Mouse (Mus musculus): ENCODE results near the gene Med21. TPM values are rescaled to one million over a fixed set of nuclear protein-coding genes. Genes with fewer than 3 reads are reported as not detected.

Med21 gene
- polyA plus RNA-seq, 1 experiment: 59.9 TPM

DNA sequence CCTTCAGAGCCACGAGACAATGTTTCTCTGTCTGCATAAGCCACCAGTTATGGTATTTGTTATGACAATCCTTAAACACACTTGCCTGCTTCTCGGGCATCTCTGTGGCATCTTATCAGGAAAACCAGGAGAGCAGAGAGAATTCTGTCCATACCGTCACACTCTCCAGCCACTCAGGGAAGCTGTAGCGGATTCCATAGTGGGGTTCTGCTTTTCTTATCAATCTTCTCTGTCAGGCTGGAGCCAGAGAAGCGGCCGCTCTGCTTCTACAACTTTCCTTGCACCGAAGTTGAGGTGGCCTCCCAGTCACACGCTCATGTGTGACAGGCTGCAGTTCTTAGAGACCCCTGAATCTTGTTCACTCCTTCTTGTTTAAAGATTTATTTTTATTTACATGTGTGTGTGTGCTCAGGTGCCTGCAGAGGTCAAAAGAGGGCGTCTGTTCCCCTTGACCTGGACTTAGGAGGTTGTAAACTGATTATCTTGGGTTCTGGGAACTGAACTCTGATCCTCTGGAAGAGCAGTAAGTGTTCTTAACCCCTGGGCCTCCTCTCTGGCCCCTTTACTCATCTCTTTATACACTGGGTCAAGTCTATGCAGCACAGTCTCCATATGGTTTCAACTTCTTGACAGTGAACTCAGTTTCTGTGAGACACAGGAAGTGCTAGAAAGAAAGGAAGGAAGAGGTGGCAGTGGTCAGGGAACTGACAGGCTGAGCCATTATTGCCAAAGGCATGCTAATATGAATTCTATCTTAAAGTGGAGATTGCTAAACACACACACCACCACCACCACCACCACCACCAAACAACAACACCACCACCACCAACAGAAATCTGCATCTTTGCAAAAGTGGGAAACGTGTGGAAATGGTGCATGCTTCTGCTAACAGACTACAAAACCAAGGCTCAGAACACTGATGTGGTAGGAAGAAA lies 36.1 kb downstream of the Med21 start:
- Histone ChIP-seq H3K36me3 (ENCODE audit: control insufficient read depth, insufficient read depth, low read length) (no peaks in the 10 kb centered on the region), H3K4me1 (ENCODE audit: control insufficient read depth, insufficient read depth, low read length) (no peaks in the 10 kb centered on the region), H3K27ac (ENCODE audit: insufficient read depth, low read depth, low read length) (no peak overlapping the region), H3K4me3 (ENCODE audit: insufficient read depth, low read depth, low read length) (no peak overlapping the region), H3K27me3 (replicated peaks; ENCODE audit: control insufficient read depth, insufficient read depth, low read length) (no peaks in the 10 kb centered on the region; the same call in 1 of the 2 replicates)
- no peak for DNase-seq
- 72% methylated on average over 10 of the region's 10 CpGs for WGBS
- TF ChIP-seq POLR2A (IDR thresholded peaks at IDR 0.05; ENCODE audit: low read depth, low read length) (no peak), CTCF (conservative IDR thresholded peaks at IDR 0.05; ENCODE audit: insufficient read depth, insufficient read length, low read depth, low read length) (no peak)

DNA sequence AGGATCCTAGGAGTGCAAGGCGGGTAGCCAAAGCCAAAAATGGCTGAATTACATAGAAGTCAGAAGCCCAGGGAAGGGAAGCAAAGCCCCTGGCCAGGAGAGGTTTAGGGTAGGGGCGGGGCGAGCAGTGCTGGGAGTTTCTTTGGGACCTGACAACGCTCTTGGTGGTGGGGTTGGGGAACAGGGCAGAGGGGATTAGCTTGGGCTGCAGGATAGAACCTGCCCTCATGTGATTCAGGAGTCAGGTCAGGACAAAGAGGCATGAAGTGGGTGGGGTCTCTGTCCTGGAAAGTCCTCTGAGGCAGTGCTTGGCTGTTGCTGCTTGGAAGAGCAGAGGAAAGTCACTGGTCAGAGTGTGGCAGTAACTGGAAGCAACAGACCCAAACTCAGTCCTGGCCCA lies 41.5 kb downstream of the Med21 start:
- no peaks in the 10 kb centered on the region for H3K36me3 ChIP-seq (ENCODE audit: control insufficient read depth, insufficient read depth, low read length)
- no peaks in the 10 kb centered on the region for H3K4me1 ChIP-seq (ENCODE audit: control insufficient read depth, insufficient read depth, low read length)
- WGBS: 88% methylated on average over 4 of the region's 4 CpGs
- no peaks in the 10 kb centered on the region for H3K27me3 ChIP-seq (replicated peaks; ENCODE audit: control insufficient read depth, insufficient read depth, low read length)
- H3K4me3 ChIP-seq (ENCODE audit: insufficient read depth, low read depth, low read length): no peak overlapping the region
- H3K27ac ChIP-seq (ENCODE audit: insufficient read depth, low read depth, low read length): no peak overlapping the region
- no peak for TF ChIP-seq CTCF (conservative IDR thresholded peaks at IDR 0.05; ENCODE audit: insufficient read depth, insufficient read length, low read depth, low read length)
- no peak for TF ChIP-seq POLR2A (IDR thresholded peaks at IDR 0.05; ENCODE audit: low read depth, low read length)
- DNase-seq: no peak

DNA sequence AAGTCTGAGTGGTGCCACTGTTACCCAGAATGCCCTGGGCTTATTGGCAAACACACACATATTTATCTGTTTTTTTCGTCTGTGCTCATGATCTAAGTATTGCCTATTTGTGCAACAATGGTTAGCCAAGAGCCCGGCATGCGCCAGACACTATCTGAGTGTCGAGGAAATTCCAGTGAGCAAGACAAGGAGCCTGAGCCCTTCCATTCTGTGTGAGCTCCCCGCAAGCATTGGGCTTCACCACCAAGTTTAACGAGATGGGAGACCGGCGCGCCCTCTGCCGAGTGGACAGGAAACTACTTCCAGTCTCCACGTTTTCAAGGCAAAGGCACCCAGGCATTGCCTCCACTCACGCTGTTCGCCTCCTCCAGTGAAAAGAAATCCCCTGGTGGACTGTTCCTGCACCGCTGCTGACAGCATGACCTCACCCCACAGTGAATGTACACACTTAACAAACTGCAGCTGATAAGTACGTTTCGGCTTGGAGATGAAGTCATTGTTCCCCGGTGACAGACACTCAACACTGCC lies 43.5 kb downstream of the Med21 start:
- peak; percentile 34 for DNase-seq
- Histone ChIP-seq H3K27me3 (replicated peaks; ENCODE audit: control insufficient read depth, insufficient read depth, low read length) (no peaks in the 10 kb centered on the region), H3K27ac (ENCODE audit: insufficient read depth, low read depth, low read length) (no peak overlapping the region), H3K36me3 (ENCODE audit: control insufficient read depth, insufficient read depth, low read length) (no peaks in the 10 kb centered on the region), H3K4me3 (ENCODE audit: insufficient read depth, low read depth, low read length) (no peak overlapping the region), H3K4me1 (ENCODE audit: control insufficient read depth, insufficient read depth, low read length) (no peaks in the 10 kb centered on the region)
- 77% methylated on average over 17 of the region's 17 CpGs for WGBS
- peak; percentile 29; the same call in 1 of the 2 replicates for TF ChIP-seq CTCF (conservative IDR thresholded peaks at IDR 0.05; ENCODE audit: insufficient read depth, insufficient read length, low read depth, low read length)
- no peak for TF ChIP-seq POLR2A (IDR thresholded peaks at IDR 0.05; ENCODE audit: low read depth, low read length)

DNA sequence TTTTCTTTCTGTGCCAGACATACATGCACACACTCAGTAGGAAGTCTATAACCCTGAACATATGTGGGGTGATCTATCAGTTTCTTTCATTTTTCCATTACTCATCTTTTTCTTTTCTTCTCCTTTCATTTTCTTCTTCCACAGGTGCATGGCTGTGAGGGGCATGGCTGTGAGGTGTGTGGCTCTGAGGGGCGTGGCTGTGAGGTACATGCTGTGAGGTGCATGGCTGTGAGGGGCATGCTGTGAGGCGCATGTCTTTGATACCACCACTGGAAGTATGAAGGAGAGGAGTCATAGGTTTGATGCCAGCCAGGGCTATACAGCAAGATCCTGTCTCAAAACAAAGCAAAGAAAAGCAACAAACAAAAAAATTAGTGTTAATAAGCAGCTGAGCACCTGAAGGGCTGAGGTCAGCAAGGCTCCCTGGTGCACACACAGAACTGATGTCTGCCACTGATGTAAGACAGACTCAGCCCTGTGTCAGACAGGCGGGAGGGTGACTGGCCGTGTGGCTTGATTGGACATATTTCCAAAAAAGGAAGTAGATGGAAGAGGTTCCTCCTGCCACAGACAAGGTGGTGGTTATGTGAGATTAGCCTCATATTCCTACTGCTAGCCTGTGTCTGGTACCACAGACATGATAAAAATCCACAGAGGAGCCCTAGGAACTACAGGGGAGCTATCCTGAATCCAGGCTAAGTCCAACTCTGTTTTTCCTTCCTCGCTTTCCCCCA lies 44.3 kb downstream of the Med21 start:
- Histone ChIP-seq H3K4me3 (ENCODE audit: insufficient read depth, low read depth, low read length) (no peak overlapping the region), H3K27ac (ENCODE audit: insufficient read depth, low read depth, low read length) (no peak overlapping the region)
- TF ChIP-seq POLR2A (IDR thresholded peaks at IDR 0.05; ENCODE audit: low read depth, low read length): no peak
- no peak for TF ChIP-seq CTCF (conservative IDR thresholded peaks at IDR 0.05; ENCODE audit: insufficient read depth, insufficient read length, low read depth, low read length)

DNA sequence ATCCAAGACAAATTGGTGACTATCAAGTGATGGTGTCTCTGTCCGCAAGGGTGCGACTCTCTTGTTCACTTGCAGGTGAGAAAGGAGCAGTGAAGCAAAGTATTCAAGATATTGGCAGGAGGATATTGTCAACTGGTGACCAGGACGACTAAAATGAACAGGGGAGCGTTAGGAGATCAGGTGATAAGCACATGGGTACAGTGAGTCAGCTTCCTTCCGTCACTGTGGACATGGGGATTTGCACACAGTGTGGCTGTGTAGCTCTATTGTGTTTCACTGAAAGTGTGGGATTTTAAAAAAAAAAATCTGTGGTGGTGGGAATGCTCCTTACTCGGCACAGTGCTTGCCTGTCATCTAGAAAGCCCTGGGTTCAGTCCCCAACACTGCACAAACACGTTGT lies 45.7 kb downstream of the Med21 start:
- Histone ChIP-seq H3K36me3 (ENCODE audit: control insufficient read depth, insufficient read depth, low read length) (no peaks in the 10 kb centered on the region), H3K27ac (ENCODE audit: insufficient read depth, low read depth, low read length) (no peak overlapping the region), H3K4me1 (ENCODE audit: control insufficient read depth, insufficient read depth, low read length) (no peaks in the 10 kb centered on the region), H3K4me3 (ENCODE audit: insufficient read depth, low read depth, low read length) (no peak overlapping the region), H3K27me3 (replicated peaks; ENCODE audit: control insufficient read depth, insufficient read depth, low read length) (no peaks in the 10 kb centered on the region)
- WGBS: 87% methylated on average over 7 of the region's 7 CpGs
- no peak for DNase-seq
- TF ChIP-seq CTCF (conservative IDR thresholded peaks at IDR 0.05; ENCODE audit: insufficient read depth, insufficient read length, low read depth, low read length): no peak
- TF ChIP-seq POLR2A (IDR thresholded peaks at IDR 0.05; ENCODE audit: low read depth, low read length): no peak

More for the DNA sequence above, 44.3 kb downstream of the Med21 start:
- 83% methylated on average over 5 of the region's 5 CpGs for WGBS
- no peak for DNase-seq
- Histone ChIP-seq H3K4me1 (ENCODE audit: control insufficient read depth, insufficient read depth, low read length) (no peaks in the 10 kb centered on the region), H3K27me3 (replicated peaks; ENCODE audit: control insufficient read depth, insufficient read depth, low read length) (no peaks in the 10 kb centered on the region), H3K36me3 (ENCODE audit: control insufficient read depth, insufficient read depth, low read length) (no peaks in the 10 kb centered on the region)

DNA sequence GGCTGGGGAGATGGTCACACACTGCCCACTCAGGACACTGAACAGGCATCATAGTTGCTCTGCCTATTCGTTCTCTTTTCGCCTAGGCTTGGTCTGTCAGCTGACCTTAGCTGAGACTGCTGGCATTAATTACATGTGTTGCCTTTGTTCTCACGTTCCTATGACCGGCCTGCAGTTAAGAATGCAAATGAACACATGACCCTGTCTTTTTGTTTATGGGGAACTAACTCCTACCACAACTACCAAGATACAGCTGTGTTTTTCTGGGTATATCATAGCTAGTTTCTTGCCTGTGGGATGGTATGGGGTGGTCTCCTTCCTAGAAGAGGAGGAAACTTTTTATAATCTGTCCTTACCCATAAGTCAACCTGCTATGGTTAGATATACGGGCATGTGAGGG lies 46.5 kb downstream of the Med21 start:
- no peaks in the 10 kb centered on the region for H3K4me1 ChIP-seq (ENCODE audit: control insufficient read depth, insufficient read depth, low read length)
- no peaks in the 10 kb centered on the region for H3K27me3 ChIP-seq (replicated peaks; ENCODE audit: control insufficient read depth, insufficient read depth, low read length)
- WGBS: 71% methylated on average over 5 of the region's 5 CpGs
- H3K27ac ChIP-seq (ENCODE audit: insufficient read depth, low read depth, low read length): no peak overlapping the region
- H3K4me3 ChIP-seq (ENCODE audit: insufficient read depth, low read depth, low read length): no peak overlapping the region
- no peaks in the 10 kb centered on the region for H3K36me3 ChIP-seq (ENCODE audit: control insufficient read depth, insufficient read depth, low read length)
- no peak for DNase-seq
- TF ChIP-seq CTCF (conservative IDR thresholded peaks at IDR 0.05; ENCODE audit: insufficient read depth, insufficient read length, low read depth, low read length): no peak
- TF ChIP-seq POLR2A (IDR thresholded peaks at IDR 0.05; ENCODE audit: low read depth, low read length): no peak

DNA sequence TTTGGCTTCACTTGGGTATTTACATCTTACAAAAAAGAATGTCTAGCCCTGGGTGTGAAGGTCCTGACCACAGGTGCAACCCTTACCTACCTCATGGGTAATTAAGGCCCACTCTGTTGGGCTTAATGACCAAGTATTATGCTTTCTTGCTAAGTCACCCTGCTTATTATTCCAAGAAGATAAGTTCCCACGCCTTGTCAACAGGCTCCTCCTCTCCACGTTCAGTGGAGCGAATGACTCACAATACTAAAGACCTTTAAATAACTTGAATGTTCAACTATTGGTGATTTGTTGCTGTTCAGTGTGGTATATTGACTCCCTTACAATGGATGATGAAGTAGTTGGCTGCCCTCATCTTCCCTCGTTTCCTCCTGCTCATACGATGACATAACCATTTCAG lies 55.4 kb downstream of the Med21 start:
- DNase-seq: no peak
- Histone ChIP-seq H3K27ac (ENCODE audit: insufficient read depth, low read depth, low read length) (no peak overlapping the region), H3K4me1 (ENCODE audit: control insufficient read depth, insufficient read depth, low read length) (no peaks in the 10 kb centered on the region)

More for the DNA sequence above, 55.4 kb downstream of the Med21 start:
- Histone ChIP-seq H3K36me3 (ENCODE audit: control insufficient read depth, insufficient read depth, low read length) (no peaks in the 10 kb centered on the region), H3K27me3 (replicated peaks; ENCODE audit: control insufficient read depth, insufficient read depth, low read length) (no peaks in the 10 kb centered on the region), H3K4me3 (ENCODE audit: insufficient read depth, low read depth, low read length) (no peak overlapping the region)
- no peak for TF ChIP-seq POLR2A (IDR thresholded peaks at IDR 0.05; ENCODE audit: low read depth, low read length)
- no peak for TF ChIP-seq CTCF (conservative IDR thresholded peaks at IDR 0.05; ENCODE audit: insufficient read depth, insufficient read length, low read depth, low read length)
- WGBS: 46% methylated on average over 5 of the region's 5 CpGs

Data from kidney, adult 2 months (tissue).